Mouse (Mus musculus) WW6 (cell line): ENCODE results near the gene Atxn7l1.

ENCODE experiments used
- DNase-seq: peaks from one replicate; pipeline ENCODE4 v3.0.0-alpha.2; 2013; ENCODE audit warnings: low read depth, low spot score

The Atxn7l1 gene

GRCm38 (mm10) chr12:33322547-33322946 lies 175.1 kb downstream of the Atxn7l1 start:
- no peak for DNase-seq

- no peak for DNase-seq
Measured at GRCm38 (mm10) chr12:33323821-33324220, 176.3 kb downstream of the Atxn7l1 start.

- no peak for DNase-seq
Measured at GRCm38 (mm10) chr12:33325424-33325823, 177.9 kb downstream of the Atxn7l1 start.

- DNase-seq = no peak
Measured at GRCm38 (mm10) chr12:33332046-33332445, 184.6 kb downstream of the Atxn7l1 start.

GRCm38 (mm10) chr12:33332796-33333195 lies 185.3 kb downstream of the Atxn7l1 start:
- no peak for DNase-seq

GRCm38 (mm10) chr12:33333914-33334313 lies 186.4 kb downstream of the Atxn7l1 start:
- DNase-seq = no peak

- no peak for DNase-seq
Measured at GRCm38 (mm10) chr12:33334511-33334910, 187.0 kb downstream of the Atxn7l1 start.

- no peak for DNase-seq
Measured at GRCm38 (mm10) chr12:33334951-33335350, 187.5 kb downstream of the Atxn7l1 start.

GRCm38 (mm10) chr12:33335410-33335809 lies 187.9 kb downstream of the Atxn7l1 start:
- no peak for DNase-seq

- DNase-seq = no peak
Measured at GRCm38 (mm10) chr12:33336561-33337125, 189.2 kb downstream of the Atxn7l1 start.

GRCm38 (mm10) chr12:33337289-33337688 lies 189.8 kb downstream of the Atxn7l1 start:
- DNase-seq = no peak

- no peak for DNase-seq
Measured at GRCm38 (mm10) chr12:33338170-33338569, 190.7 kb downstream of the Atxn7l1 start.

GRCm38 (mm10) chr12:33339822-33340221 lies 192.3 kb downstream of the Atxn7l1 start:
- DNase-seq = no peak

- no peak for DNase-seq
Measured at GRCm38 (mm10) chr12:33340698-33341097, 193.2 kb downstream of the Atxn7l1 start.

GRCm38 (mm10) chr12:33341351-33341892 lies 193.9 kb downstream of the Atxn7l1 start:
- no peak for DNase-seq

- no peak for DNase-seq
Measured at GRCm38 (mm10) chr12:33344970-33345772, 197.7 kb downstream of the Atxn7l1 start.

GRCm38 (mm10) chr12:33345773-33346435 lies 198.4 kb downstream of the Atxn7l1 start:
- DNase-seq = no peak

GRCm38 (mm10) chr12:33352671-33353070 lies 205.2 kb downstream of the Atxn7l1 start:
- DNase-seq = no peak

- DNase-seq = no peak
Measured at GRCm38 (mm10) chr12:33358345-33358744, 210.9 kb downstream of the Atxn7l1 start.

GRCm38 (mm10) chr12:33359209-33359608 lies 211.7 kb downstream of the Atxn7l1 start:
- no peak for DNase-seq

GRCm38 (mm10) chr12:33359878-33360482 lies 212.5 kb downstream of the Atxn7l1 start:
- DNase-seq = no peak

GRCm38 (mm10) chr12:33360729-33361128 lies 213.2 kb downstream of the Atxn7l1 start:
- no peak for DNase-seq
